Mouse (Mus musculus) left cerebral cortex, adult 18-20 months (tissue): ENCODE measurements around the gene Slc39a7. TPM values are rescaled to one million over a fixed set of nuclear protein-coding genes. Genes with fewer than 3 reads are reported as not detected.

Experiments
- DNase-seq, 2 experiments: peaks; one replicate each; pipeline ENCODE4 v3.0.0; 2021 to 2022; ENCODE audit warnings: low spot score in 2 of 2, mixed read lengths in 1 of 2
- total RNA-seq, 2 experiments: library from RNA; stranded (reverse); gene quantifications; 2 replicates each; pipeline ENCODE4 v1.2.3; 2021

Gene Slc39a7
- total RNA-seq, 2 experiments from 2014 or later: 96.1 to 101 TPM

DNA sequence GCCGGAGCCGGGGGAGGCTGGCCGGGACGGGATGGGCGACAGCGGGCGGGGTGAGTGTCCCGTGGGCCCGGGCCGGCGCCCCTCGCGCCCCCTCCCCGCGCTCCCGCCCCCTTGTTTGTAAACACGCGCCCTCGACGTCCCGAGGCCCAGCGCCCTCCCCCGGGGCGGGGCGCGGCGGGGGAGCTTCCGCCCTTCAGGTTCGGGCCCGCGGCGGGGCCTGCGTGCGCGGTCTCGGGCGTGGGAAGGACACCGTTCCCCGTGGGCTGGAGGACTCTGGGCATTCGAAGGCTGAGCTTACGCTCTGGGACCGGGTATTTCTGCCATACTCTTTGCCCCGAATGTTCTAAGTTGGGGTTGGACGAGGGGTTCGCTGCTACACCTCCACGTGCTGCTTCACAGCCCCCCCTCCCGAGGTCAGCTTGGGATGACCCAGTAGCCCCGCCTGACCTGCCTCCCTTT, 721 bp upstream of the Slc39a7 start:
- peak; percentile 47 to 69 for DNase-seq

GRCm38 (mm10) chr17:34030861-34031326, 588 bp downstream of the Slc39a7 start:
- no peak for DNase-seq

DNA sequence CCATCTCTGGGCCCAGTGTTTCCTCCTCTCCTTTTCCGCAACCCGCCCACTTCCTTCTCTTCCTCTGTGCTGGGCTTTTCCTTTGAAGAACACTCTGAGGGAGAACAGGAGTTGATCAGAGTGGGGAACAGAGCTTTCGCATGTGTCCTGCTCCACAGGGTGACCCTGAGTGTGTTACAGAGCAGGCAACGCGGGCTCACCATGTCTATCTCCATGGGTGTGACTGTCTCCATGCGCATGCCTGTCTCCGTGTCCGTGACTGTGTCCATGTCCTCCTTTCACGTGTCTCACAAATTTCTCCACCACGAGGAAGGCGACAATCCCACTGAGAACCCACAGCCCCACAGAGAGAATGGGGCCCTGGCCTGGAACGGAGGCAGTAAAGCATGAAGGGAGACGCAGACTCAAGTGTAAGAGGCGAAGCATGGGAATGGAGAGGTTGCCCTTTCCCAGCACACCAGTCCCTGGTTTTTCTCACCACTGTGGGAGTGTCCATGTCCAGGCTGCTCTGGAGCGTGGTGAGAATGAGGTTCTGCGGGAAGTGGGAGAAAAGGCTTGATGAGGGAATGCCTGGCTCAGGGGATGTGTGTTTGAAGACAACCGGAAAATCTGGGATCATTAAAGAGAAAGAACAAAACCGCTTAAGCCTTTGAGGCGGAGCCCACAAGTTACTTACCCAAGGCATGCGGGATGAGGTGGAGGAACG, 1.4 kb downstream of the Slc39a7 start:
- no peak for DNase-seq

- no peak for DNase-seq
These were observed 2.2 kb downstream of the Slc39a7 start for GRCm38 (mm10) chr17:34029150-34029889.

- DNase-seq: no peak
These were observed 2.9 kb downstream of the Slc39a7 start for GRCm38 (mm10) chr17:34028501-34029149.

DNA sequence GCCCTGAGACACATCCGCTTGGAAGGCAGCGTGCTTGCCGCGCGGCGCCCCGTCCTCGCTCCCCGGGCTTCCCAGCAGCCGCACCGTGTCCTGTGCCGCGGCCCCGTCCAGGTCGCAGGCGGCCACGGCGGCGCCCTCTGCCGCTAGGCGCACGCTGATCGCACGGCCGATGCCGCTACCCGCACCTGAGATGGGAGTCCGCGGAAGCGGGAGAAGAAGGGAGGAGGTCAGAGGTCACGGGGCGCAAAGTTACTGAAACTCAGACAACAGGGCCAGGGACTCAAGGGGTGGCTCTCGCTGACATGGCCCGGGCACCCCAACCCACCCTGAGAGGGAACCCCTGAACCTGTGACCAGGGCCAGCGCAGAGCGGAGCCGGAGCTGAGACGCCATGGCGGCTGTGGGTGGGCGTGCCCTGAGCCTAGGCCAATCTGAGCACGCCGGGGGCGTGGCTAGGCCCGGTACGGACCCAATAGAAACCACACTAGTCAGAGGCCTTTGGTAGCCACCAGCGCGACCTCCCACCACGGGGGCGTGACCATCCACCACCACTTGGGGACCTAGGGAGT, 3.7 kb downstream of the Slc39a7 start, which contains the start of gene H2-Ke6:
Gene H2-Ke6 (minus strand): TSS at position 405 of the 568 bp plus-strand sequence.
- peak; percentile 78 to 91 for DNase-seq

GRCm38 (mm10) chr17:34026917-34027655, 4.4 kb downstream of the Slc39a7 start:
- no peak for DNase-seq

GRCm38 (mm10) chr17:34026221-34026620, 5.3 kb downstream of the Slc39a7 start:
- DNase-seq: no peak

DNA sequence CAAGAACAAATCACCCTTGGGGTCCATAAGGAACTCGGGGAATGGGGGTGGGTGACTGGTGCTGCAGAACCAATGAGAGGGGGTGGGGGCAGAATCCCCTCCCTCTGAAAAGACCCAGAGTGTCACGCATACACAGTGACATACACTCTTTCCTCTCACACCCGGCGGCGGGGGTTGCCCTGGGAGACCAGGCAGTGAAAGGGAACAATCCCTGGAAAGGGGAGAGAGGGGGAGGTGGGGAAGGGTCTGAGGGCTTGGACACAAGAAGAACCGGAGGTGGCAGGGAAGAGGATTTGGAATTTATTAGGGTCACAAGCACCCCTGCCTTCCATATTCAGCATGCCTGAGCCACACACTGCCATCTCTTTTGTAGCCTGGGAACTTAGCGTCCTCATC, 5.7 kb downstream of the Slc39a7 start:
- DNase-seq: no peak

DNA sequence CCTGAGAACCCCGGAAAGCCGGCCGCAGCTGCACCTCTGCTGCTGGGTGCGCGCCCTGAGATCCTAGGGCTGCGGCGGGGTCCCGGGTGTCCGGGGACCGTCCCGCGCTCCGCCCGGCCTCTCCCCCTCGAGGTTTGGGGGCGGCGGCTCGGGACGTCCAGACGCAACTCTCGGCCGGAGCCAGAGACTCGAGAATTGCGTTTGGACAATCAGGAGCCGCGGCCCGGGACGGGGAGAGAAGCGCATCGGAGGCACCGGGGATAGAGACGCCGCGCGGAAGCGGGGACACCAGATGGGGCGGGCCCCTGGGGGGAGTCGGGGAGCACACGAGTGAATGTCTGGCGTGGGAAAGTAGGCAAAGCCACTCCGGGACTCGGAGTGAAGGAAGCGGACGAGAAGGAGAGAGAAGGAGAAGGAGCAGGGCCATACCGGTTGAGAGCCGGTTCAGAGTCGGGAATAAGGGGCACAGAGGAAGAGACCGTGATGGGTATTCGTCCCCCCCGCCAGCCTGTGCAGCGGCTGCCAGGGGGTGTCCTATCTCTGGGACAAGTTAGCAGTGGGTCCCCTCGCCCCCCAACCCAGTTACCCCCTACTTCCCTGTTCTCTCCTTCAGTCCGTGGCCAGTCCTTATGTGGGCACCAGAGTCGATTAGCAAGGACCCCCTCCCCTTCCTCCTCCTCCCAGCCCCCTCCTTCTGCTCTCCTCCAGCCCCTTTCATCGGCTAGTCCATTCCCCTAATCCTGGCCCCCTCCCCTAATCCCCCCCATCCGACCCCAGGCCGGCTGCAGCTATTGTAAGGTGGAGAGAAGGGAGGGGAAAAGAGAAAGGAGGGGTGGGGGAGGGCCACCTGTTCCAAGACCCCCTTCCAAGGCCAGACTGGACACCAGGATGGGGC, 6.4 kb downstream of the Slc39a7 start:
- no peak for DNase-seq

GRCm38 (mm10) chr17:34024317-34024821, 7.1 kb downstream of the Slc39a7 start, which contains the start of gene Ring1:
Ring1 (minus strand) TSS chr17:34024680.
- peak; percentile 90 to 92 for DNase-seq

- DNase-seq: no peak
These were observed 7.8 kb downstream of the Slc39a7 start for GRCm38 (mm10) chr17:34023678-34024077.

GRCm38 (mm10) chr17:34022987-34023386, 8.5 kb downstream of the Slc39a7 start:
- no peak for DNase-seq

DNA sequence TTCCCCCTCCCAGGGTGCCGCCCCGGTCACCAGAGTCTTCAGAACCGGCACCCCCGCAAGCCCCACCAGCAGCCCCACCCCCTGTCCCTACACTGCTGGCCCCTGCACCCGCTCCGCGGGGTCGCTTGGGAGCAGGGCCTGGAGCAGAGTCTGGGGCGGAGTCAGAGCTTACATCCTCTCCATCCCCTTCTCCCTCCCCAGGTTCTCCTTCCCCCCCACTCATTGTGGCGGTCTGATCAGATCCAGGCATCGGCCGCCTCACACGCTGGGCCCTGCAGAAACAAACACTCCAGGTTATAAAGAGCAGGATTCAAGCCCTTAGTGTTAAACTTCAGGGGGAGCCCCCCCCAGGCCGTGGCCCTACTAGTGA, 9.1 kb downstream of the Slc39a7 start:
- DNase-seq: no peak

DNA sequence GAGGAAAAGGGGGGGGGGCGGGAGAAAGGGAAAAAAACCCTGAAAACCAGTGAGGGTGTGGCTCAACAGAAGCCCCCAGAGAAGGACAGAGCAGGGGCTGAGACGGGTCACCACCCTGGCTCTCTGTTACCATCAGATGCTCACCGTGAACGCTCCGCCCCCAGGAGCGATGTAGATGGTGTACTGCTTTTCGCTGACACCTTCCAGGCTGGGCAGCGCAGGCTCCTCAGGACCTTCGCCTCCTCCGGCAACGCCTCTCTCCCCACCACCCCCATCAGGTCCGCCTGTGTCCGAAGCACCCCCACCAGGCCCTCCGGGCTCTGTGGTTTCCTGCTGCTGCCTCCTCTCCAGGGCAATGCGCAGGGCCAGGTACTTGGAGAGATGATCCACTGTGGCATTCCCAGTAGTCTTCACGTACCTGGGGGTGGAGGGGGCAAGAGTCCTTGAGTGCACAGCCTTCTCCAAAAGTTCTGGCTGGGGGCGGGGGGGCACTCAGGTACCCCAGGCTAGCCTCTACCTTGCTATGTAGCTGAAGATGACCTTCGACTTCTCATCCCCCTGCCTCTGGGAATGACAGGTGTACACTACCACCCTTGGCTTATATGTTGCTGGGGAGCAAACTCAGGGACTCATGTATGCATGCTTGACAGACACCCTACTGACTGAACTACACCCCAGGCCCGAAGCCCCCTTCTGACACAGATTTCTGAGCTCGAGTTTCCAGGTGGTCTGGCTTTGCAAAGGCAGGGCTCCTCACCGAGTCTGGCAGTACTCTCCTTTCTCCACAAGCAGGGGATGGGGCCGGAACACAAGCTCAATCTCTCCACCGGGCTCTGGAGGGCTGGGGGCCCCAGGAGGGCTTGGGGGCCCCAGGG, 9.7 kb downstream of the Slc39a7 start:
- DNase-seq: no peak

DNA sequence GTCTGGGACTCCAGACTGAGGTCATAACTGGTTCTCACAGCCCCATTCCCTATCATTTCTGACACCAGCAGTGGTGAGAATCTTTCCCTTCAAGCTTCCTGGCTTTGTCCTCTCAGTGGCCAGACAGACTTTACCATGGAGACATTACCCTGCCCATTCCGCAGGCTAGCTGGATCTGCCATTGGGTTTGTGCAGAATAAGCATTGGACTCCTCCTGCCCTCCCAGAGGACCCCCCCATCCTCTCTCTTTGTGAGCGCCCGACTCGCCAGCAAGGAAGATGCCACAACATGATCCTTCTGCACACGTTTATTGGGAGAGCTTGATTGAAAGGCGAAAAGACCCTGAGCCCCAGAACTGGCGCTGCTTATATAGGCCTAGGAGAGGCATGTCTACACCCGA, 18.0 kb downstream of the Slc39a7 start:
- DNase-seq: no peak

GRCm38 (mm10) chr17:34010156-34010555, 21.3 kb downstream of the Slc39a7 start:
- no peak for DNase-seq

GRCm38 (mm10) chr17:34006570-34006969, 24.9 kb downstream of the Slc39a7 start:
- DNase-seq: no peak
